24 mouse cellular contexts compared by ENCODE assay signal in the genomic region with DNA sequence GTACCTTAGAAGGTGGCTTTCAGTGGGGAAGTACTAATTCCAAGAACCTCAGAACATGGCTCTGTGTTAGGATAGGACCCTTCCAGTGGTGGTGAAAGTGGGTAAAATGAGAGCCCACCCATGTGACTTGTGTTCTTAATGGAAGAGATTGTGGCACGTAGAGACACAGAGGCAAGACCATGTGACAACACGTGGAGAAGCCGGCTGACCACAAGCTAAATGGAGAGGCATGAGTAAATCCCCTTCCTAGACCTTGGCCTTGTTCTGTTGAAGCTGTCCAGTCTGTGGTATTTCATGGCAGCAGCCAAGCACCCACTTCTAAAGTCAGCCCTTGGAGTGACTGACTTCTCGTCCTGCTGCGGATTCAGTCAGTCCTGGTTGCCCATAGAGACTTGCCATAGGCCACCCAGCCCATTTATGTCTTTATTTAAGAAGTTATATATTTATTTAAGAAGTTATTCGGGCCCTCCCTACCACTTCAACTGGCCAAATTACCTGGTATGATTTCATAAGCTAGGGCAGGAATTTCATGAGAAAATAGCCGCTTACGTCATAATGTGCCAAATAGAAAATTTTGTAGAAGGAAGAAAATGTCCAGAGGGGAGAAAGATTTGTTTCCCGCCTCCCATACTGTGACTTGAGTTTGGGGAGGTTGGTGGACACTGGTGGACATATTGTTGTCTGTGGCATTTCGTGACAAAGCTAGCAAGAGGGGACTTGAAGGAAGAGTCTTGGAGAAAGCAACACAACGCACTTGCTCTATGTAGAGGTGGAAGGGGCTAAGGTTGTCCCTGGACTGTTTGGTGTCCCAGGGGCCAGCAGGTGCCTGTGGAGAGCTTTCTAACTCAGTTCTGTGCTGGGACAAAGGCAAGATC. TPM values are rescaled to one million over a fixed set of nuclear protein-coding genes. Genes with fewer than 3 reads are reported as not detected.
DNase-seq lines count a peak whose midpoint lies in the region; ATAC-seq and TF ChIP-seq lines count a peak whose summit lies in the region.
"Had no signal": no experiment of that assay in that cellular context is flagged by ENCODE, and none has a peak within 500 bp of the region (broad histone marks: within the 10 kb centered on the region; RNA-seq: fewer than 3 reads in every experiment).

No protein-coding gene starts in this region.

- peaks cover 8% of the 10 kb centered on the region for H3K79me2 ChIP-seq in heart, adult 2 months (replicated peaks; ENCODE audit: control insufficient read depth, insufficient read depth, low read length)

- peaks cover 49% of the 10 kb centered on the region for H3K27me3 ChIP-seq in heart, embryonic 10.5 days (ENCODE audit: insufficient read depth, poor library complexity, severe bottlenecking)
- no peaks in the 10 kb centered on the region for H3K27me3 ChIP-seq in heart, adult 2 months (ENCODE audit: control insufficient read depth, insufficient read depth, low read length)
- no peaks in the 10 kb centered on the region for H3K27me3 ChIP-seq in midbrain, embryonic 11.5 days (ENCODE audit: control insufficient read depth, insufficient read depth, low read length)
- no peaks in the 10 kb centered on the region for H3K27me3 ChIP-seq in midbrain, embryonic 13.5 days
- H3K27me3 ChIP-seq: embryonic facial prominence, embryonic 15.5 days; intestine, embryonic 15.5 days; Patski had no signal

- no peak for TF ChIP-seq EP300 in heart, adult 2 months (IDR thresholded peaks at IDR 0.05; ENCODE audit: insufficient read depth, low read depth, low read length)

- no peak overlapping the region for H3K9ac ChIP-seq in heart, adult 2 months (ENCODE audit: low read depth, low read length)
- no peak overlapping the region for H3K9ac ChIP-seq in midbrain, embryonic 11.5 days (ENCODE audit: low read length)
- no peak overlapping the region for H3K9ac ChIP-seq in midbrain, embryonic 13.5 days (replicated peaks)
- H3K9ac ChIP-seq: embryonic facial prominence, embryonic 15.5 days; heart, embryonic 15.5 days; hindbrain, embryonic 14.5 days; intestine, embryonic 15.5 days had no signal

- 90% methylated on average over 11 of the region's 11 CpGs for WGBS in heart, embryonic 10.5 days
- 95% methylated on average over 11 of the region's 11 CpGs for WGBS in heart, adult 2 months
- 95% methylated on average over 11 of the region's 11 CpGs for WGBS in midbrain, embryonic 11.5 days
- 95% methylated on average over 11 of the region's 11 CpGs for WGBS in midbrain, embryonic 13.5 days

- no peak for ATAC-seq in midbrain, embryonic 11.5 days (ENCODE audit: low FRiP score)
- ATAC-seq in midbrain, embryonic 13.5 days = no peak
- ATAC-seq: forebrain, embryonic 16.5 days; intestine, embryonic 15.5 days; Patski had no signal

- no peak overlapping the region for H3K4me2 ChIP-seq in midbrain, embryonic 11.5 days
- H3K4me2 ChIP-seq in midbrain, embryonic 13.5 days (replicated peaks) = no peak overlapping the region
- H3K4me2 ChIP-seq: embryonic facial prominence, embryonic 15.5 days; heart, embryonic 11.5 days; heart, embryonic 15.5 days; hindbrain, embryonic 14.5 days; intestine, embryonic 15.5 days had no signal

- TF ChIP-seq CTCF in heart, adult 2 months (IDR thresholded peaks at IDR 0.05) = no peak

- H3K4me1 ChIP-seq in heart, embryonic 10.5 days = peaks cover 13% of the 10 kb centered on the region
- peaks cover 7% of the 10 kb centered on the region for H3K4me1 ChIP-seq in heart, adult 2 months (ENCODE audit: control insufficient read depth, insufficient read depth, low read length)
- peaks cover 14% of the 10 kb centered on the region for H3K4me1 ChIP-seq in midbrain, embryonic 11.5 days (ENCODE audit: control insufficient read depth, insufficient read depth, low read length)
- H3K4me1 ChIP-seq in midbrain, embryonic 13.5 days (replicated peaks) = peaks cover 72% of the 10 kb centered on the region

- H3K27ac ChIP-seq in heart, embryonic 10.5 days = no peak overlapping the region
- no peak overlapping the region for H3K27ac ChIP-seq in heart, adult 2 months
- no peak overlapping the region for H3K27ac ChIP-seq in midbrain, embryonic 11.5 days (ENCODE audit: low read depth, low read length)
- no peak overlapping the region for H3K27ac ChIP-seq in midbrain, embryonic 13.5 days
- H3K27ac ChIP-seq: embryonic facial prominence, embryonic 15.5 days; gastrocnemius, adult 2 months; heart, embryonic 15.5 days; hindbrain, embryonic 10.5 days; hindbrain, embryonic 14.5 days; intestine, embryonic 15.5 days had no signal

- no peak for TF ChIP-seq POLR2A in heart, adult 2 months (IDR thresholded peaks at IDR 0.05; ENCODE audit: insufficient read depth, low read depth, low read length)

- intact Hi-C loops in heart, adult 2 months (cut with DNase I) = no loop called here

- H3K36me3 ChIP-seq in heart, embryonic 10.5 days = peaks cover 5% of the 10 kb centered on the region; the same call in 1 of the 2 replicates
- peaks cover 7% of the 10 kb centered on the region; the same call in 1 of the 2 replicates for H3K36me3 ChIP-seq in heart, adult 2 months (ENCODE audit: control insufficient read depth, insufficient read depth, low read length)
- H3K36me3 ChIP-seq in midbrain, embryonic 11.5 days (ENCODE audit: control insufficient read depth, insufficient read depth, low read length) = no peaks in the 10 kb centered on the region
- H3K36me3 ChIP-seq in midbrain, embryonic 13.5 days = no peaks in the 10 kb centered on the region
- H3K36me3 ChIP-seq: embryonic facial prominence, embryonic 15.5 days; heart, embryonic 15.5 days; intestine, embryonic 15.5 days had no signal

- H3K9me3 ChIP-seq in heart, embryonic 10.5 days = no peaks in the 10 kb centered on the region
- H3K9me3 ChIP-seq in midbrain, embryonic 11.5 days (ENCODE audit: control insufficient read depth, low read length) = no peaks in the 10 kb centered on the region
- H3K9me3 ChIP-seq in midbrain, embryonic 13.5 days = no peaks in the 10 kb centered on the region
- H3K9me3 ChIP-seq: embryonic facial prominence, embryonic 15.5 days; heart, embryonic 15.5 days; hindbrain, embryonic 10.5 days; intestine, embryonic 15.5 days had no signal

- no peak overlapping the region for H3K4me3 ChIP-seq in heart, embryonic 10.5 days
- no peak overlapping the region for H3K4me3 ChIP-seq in heart, adult 2 months
- H3K4me3 ChIP-seq in midbrain, embryonic 11.5 days (ENCODE audit: low read depth, low read length) = no peak overlapping the region
- H3K4me3 ChIP-seq in midbrain, embryonic 13.5 days (replicated peaks) = no peak overlapping the region
- H3K4me3 ChIP-seq: embryonic facial prominence, embryonic 15.5 days; erythroblast, embryonic 14.5 days; gastrocnemius, adult 2 months; heart, embryonic 15.5 days; hindbrain, embryonic 10.5 days; intestine, embryonic 15.5 days had no signal

- peak; percentile 64 for DNase-seq in adrenal gland, adult 2 months
- no peak for DNase-seq in adrenal gland, postnatal 4 days (ENCODE audit: low spot score in 2 of 2)
- DNase-seq in heart, embryonic 10.5 days (ENCODE audit: low spot score) = peak; percentile 53
- no peak for DNase-seq in heart, adult 2 months
- DNase-seq in midbrain, embryonic 11.5 days (ENCODE audit: low spot score, missing footprints) = peak; percentile 54
- no peak for DNase-seq in adipocyte (ENCODE audit: low spot score)
- DNase-seq: cerebellum, adult 11 months; cerebellum, adult 8-10 months; cerebellum, postnatal 14 days; embryo, embryonic 11 days; gastrocnemius, adult 2 months; gastrocnemius, postnatal 25 days; heart, postnatal 14 days; kidney, adult 18-20 months had no signal

RNA-seq across cellular contexts. Expression of a gene that starts 7.4 kb away (rescaled TPM):
- total RNA-seq in adrenal gland, adult 2 months (2021) = 10 to 100 TPM in 1 of 2 experiments, 1 to 10 TPM in 1; 9.9 to 11.0 TPM
- polyA plus RNA-seq in adrenal gland, adult 2 months (2012; rRNA removed) = 10.8 and 11.4 TPM in 2 replicates
- 10 to 100 TPM; 14.1 to 20.4 TPM for total RNA-seq in adrenal gland, postnatal 4 days (2021)
- 5.6 and 8.4 TPM in 2 replicates for polyA plus RNA-seq in heart, embryonic 10.5 days (2016; fragmentation: Nextera tagmentation; extraction: Ambion mirVana)
- 1 to 10 TPM; 4.8 to 4.9 TPM for total RNA-seq in heart, adult 2 months (2021)
- polyA plus RNA-seq in heart, adult 2 months (2012; rRNA removed) = 3.1 and 4.2 TPM in 2 replicates
- 18.0 and 18.5 TPM in 2 replicates for polyA plus RNA-seq in midbrain, embryonic 11.5 days (2014; fragmentation: Nextera tagmentation; extraction: Ambion mirVana)
- polyA plus RNA-seq in midbrain, embryonic 13.5 days (2015; fragmentation: Nextera tagmentation; extraction: Ambion mirVana) = 29.3 and 29.8 TPM in 2 replicates

Comparison
In these comparisons a context has a peak if more than half of its experiments do, and no peak if none do; other contexts are left out.
1. DNase-seq: peak in adrenal gland, adult 2 months (single experiment), heart, embryonic 10.5 days (single experiment) and midbrain, embryonic 11.5 days (single experiment); none in adrenal gland, postnatal 4 days (0 of 2), heart, adult 2 months (0 of 2) and adipocyte (single experiment).